Mouse (Mus musculus) inflammation-experienced regulatory T-cells (primary cell): Measurements from ENCODE around the gene Sult4a1. TPM values are rescaled to one million over a fixed set of nuclear protein-coding genes. Genes with fewer than 3 reads are reported as not detected.

ENCODE experiments used
- polyA plus RNA-seq, 2 experiments: library from polyadenylated mRNA; unstranded; fragments of 100-300 nt; shearing (Covaris generic); gene quantifications; one replicate each; pipeline ENCODE4 v1.2.1; 2017

The Sult4a1 gene
- polyA plus RNA-seq, result under 1 TPM; 0.29 to 0.73 TPM

DNA sequence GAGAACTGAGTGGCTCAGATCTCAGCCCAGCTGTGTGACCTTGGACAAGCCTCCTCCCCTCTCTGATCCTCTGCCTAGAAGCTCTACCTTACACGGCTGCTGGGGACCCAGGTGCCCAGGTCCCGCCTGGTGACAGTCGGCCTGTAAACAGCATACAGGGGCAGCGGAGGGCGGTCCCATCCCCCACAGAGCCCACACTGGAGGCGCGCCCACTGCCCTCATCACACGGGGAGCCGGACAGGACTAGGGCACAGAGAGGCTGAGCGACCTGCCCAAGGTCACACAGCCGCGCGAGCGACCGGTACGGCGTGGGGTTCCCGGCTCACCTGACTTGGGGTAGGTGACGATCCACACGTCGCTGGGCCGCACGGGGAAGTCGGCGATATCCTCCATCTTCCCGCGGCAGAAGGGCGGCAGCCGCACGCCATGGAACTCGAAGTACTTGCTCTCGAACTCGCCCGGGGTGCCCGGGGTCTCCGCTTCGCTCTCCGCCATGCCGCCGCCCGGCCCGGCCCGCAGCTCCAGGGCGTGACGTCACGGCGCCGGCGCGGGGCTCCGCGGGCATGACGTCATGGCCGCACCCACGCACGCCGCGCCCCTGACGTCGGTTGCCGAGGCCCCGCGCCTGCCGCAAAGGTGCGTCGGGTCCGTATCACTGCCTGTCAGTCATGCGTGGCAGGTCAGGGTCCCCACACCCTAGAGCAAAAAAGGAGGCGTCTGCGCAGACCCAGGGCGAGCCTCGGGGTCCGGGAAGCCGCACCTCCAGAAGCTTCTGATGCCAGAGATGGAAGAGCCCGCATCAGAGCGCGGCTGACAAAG lies at the start of gene Sult4a1:
Gene Sult4a1, minus strand, starts transcription at position 650 of the 819 bp plus-strand sequence.

DNA sequence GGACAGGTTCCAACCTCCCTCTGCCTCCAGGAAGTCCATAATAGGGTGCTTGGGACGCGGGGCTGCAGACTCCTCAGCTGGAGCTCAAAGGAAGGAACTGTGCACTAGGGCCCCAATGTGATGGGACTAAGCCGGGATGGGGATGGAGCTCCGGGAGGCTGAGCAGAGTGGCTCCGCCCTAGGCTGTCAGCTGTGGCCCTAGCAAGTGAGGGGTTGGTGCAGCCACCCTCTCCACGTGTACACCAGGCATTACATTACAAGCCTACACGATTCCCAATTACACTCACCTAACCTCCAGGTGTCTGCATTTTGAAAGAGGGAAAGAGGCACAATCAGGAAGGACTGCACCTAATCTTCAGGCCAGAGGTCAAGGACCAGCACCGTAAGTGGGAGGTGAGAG lies 17.5 kb upstream of the Sult4a1 start, which contains the start of gene Pnpla5:
Gene Pnpla5, minus strand, starts transcription at position 101 of the 400 bp plus-strand sequence.

GRCm38 (mm10) chr15:84065140-84065539 lies 40.4 kb downstream of the Sult4a1 start, which contains the start of gene Efcab6:
Gene Efcab6 (minus strand): TSS chr15:84065379.

Other genes starting within 250 kb of the Sult4a1 start
- 1 to 10 TPM in 1 of 2 experiments, under 1 TPM in 1; 0.65 to 2.2 TPM for gene Efcab6, start 40.4 kb downstream of the Sult4a1 start, polyA plus RNA-seq
- gene Pnpla5, start 17.4 kb upstream of the Sult4a1 start, polyA plus RNA-seq, result under 1 TPM in 1 of 2 experiments, not detected in 1; 0.29 TPM
- gene Pnpla3, start 62.1 kb upstream of the Sult4a1 start, polyA plus RNA-seq, result 1 to 10 TPM in 1 of 2 experiments, under 1 TPM in 1; 0.55 to 3.9 TPM
- 100 to 1,000 TPM; 109 to 124 TPM for gene Samm50, start 86.5 kb upstream of the Sult4a1 start, polyA plus RNA-seq
- gene Parvb, start 126.3 kb upstream of the Sult4a1 start, polyA plus RNA-seq, result 1 to 10 TPM in 1 of 2 experiments, under 1 TPM in 1; 0.77 to 5.8 TPM
- 100 to 1,000 TPM; 112 TPM for gene Parvg, start 218.3 kb upstream of the Sult4a1 start, polyA plus RNA-seq